Mouse (Mus musculus) E14TG2a.4 (cell line): ENCODE data around the gene Ube2i.

ENCODE experiments used
- CTCF ChIP-seq: conservative IDR thresholded peaks from 2 replicates; pipeline ENCODE4 v1.5.1; 2014; ENCODE audit warnings: low read length
- NANOG ChIP-seq: IDR thresholded peaks from 2 replicates; pipeline ENCODE4 v1.6.1; 2014; ENCODE audit warnings: borderline replicate concordance, low read length, mixed read lengths
- POU5F1 ChIP-seq: IDR thresholded peaks from 2 replicates; pipeline ENCODE4 v1.6.1; 2014; ENCODE audit warnings: low read length, borderline replicate concordance

GRCm38 (mm10) chr17:25243131-25243780 is 31.2 kb downstream of the Ube2i start:
- TF ChIP-seq CTCF = peak; percentile 48
- TF ChIP-seq NANOG = no peak
- no peak for TF ChIP-seq POU5F1
